40 mouse cellular contexts compared by ENCODE assay signal in the genomic region with DNA sequence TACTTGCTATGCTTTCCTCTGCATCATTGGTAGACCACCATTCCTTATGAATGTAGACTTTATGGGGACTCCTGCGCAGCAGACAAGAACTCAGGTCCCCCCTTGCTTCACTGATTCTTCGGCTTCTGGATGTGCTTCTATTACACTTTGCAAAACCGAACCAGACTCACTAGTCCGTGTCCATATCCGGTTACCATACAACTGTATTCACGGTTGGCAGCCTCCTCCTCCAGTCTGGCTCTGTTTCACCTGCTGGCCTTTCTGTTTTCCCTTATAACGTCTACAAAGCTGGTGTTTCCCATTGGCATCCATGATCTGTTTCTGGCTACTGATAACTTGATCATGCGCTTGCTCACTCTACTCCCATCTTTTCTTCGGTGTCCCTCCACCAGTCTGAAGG. TPM values are rescaled to one million over a fixed set of nuclear protein-coding genes. Genes with fewer than 3 reads are reported as not detected.
"Had no signal": no experiment of that assay in that cellular context is flagged by ENCODE, and none has a peak within 500 bp of the region (broad histone marks: within the 10 kb centered on the region; RNA-seq: fewer than 3 reads in every experiment).

No protein-coding gene starts in this region.

- H3K27ac ChIP-seq: heart, embryonic 10.5 days; hindbrain, embryonic 13.5 days; hindbrain, embryonic 15.5 days; hindbrain, postnatal 0 days; limb, embryonic 13.5 days; limb, embryonic 15.5 days; liver, embryonic 12.5 days; liver, embryonic 14.5 days had no signal

- H3K9ac ChIP-seq: heart, embryonic 12.5 days; hindbrain, embryonic 13.5 days; hindbrain, embryonic 15.5 days; limb, embryonic 13.5 days; limb, embryonic 15.5 days; liver, embryonic 12.5 days; liver, embryonic 14.5 days had no signal

- H3K36me3 ChIP-seq: heart, embryonic 10.5 days; heart, embryonic 12.5 days; hindbrain, embryonic 13.5 days; hindbrain, embryonic 15.5 days; limb, embryonic 13.5 days; limb, embryonic 15.5 days; liver, embryonic 12.5 days had no signal

- H3K4me1 ChIP-seq: heart, embryonic 10.5 days; heart, embryonic 12.5 days; hindbrain, embryonic 13.5 days; hindbrain, embryonic 15.5 days; limb, embryonic 13.5 days; limb, embryonic 15.5 days; liver, embryonic 12.5 days had no signal

- H3K27me3 ChIP-seq: heart, embryonic 12.5 days; hindbrain, embryonic 13.5 days; hindbrain, embryonic 15.5 days; limb, embryonic 13.5 days; limb, embryonic 15.5 days; liver, embryonic 12.5 days had no signal

- ATAC-seq: hindbrain, postnatal 0 days; intestine, embryonic 16.5 days; liver, embryonic 12.5 days had no signal

- H3K9me3 ChIP-seq: heart, embryonic 10.5 days; heart, embryonic 12.5 days; hindbrain, embryonic 13.5 days; hindbrain, embryonic 15.5 days; limb, embryonic 13.5 days; limb, embryonic 15.5 days; liver, embryonic 12.5 days had no signal

- DNase-seq: gastrocnemius, postnatal 14 days; gastrocnemius, postnatal 36 days; heart, adult 18-20 months; heart, postnatal 10 days; kidney, adult 18-20 months; kidney, postnatal 10 days; kidney, postnatal 36 days; layer of hippocampus, adult 9-11 months; layer of hippocampus, postnatal 36 days; left cerebral cortex, postnatal 4 days; lung, adult 18-20 months had no signal

- H3K4me3 ChIP-seq: heart, embryonic 10.5 days; heart, embryonic 12.5 days; hindbrain, embryonic 13.5 days; hindbrain, embryonic 15.5 days; limb, embryonic 13.5 days; limb, embryonic 15.5 days; liver, embryonic 12.5 days had no signal

- H3K4me2 ChIP-seq: heart, embryonic 12.5 days; hindbrain, embryonic 13.5 days; hindbrain, embryonic 15.5 days; limb, embryonic 13.5 days; limb, embryonic 15.5 days; liver, embryonic 12.5 days had no signal

RNA-seq across cellular contexts. Expression of gene Gpx8, which starts 18.3 kb away (rescaled TPM):
- total RNA-seq: hematopoietic stem cell, adult 5-6 weeks had no signal

RNA-seq across cellular contexts. Expression of gene Cdc20b, which starts 29.6 kb away (rescaled TPM):
- total RNA-seq: gastrocnemius, adult 18-20 months; gastrocnemius, adult 8-10 months; gastrocnemius, postnatal 14 days; gastrocnemius, postnatal 36 days; heart, adult 18-20 months; heart, adult 8-10 months; heart, postnatal 25 days; hematopoietic stem cell, adult 5-6 weeks; layer of hippocampus, adult 18-20 months; layer of hippocampus, postnatal 36 days; left cerebral cortex, adult 18-20 months; left cerebral cortex, adult 8-10 months; left cerebral cortex, postnatal 10 days; left cerebral cortex, postnatal 25 days; liver, adult 2 months had no signal
- polyA plus RNA-seq: gonadal fat pad, adult 2 months; heart, embryonic 10.5 days; heart, embryonic 12.5 days; heart, embryonic 14.5 days; intestine, embryonic 14.5 days; intestine, embryonic 16.5 days; limb, embryonic 11.5 days; limb, embryonic 13.5 days; limb, embryonic 15.5 days; liver, adult 2 months; liver, embryonic 12.5 days; liver, embryonic 16.5 days had no signal

RNA-seq across cellular contexts. Expression of gene Gzma, which starts 36.2 kb away (rescaled TPM):
- total RNA-seq: gastrocnemius, adult 18-20 months; gastrocnemius, adult 8-10 months; gastrocnemius, postnatal 14 days; hindbrain, postnatal 0 days; layer of hippocampus, adult 18-20 months; layer of hippocampus, adult 8-10 months; layer of hippocampus, postnatal 14 days; layer of hippocampus, postnatal 36 days; left cerebral cortex, adult 18-20 months; left cerebral cortex, adult 8-10 months; left cerebral cortex, postnatal 10 days; left cerebral cortex, postnatal 25 days; left cerebral cortex, postnatal 4 days had no signal
- polyA plus RNA-seq: heart, embryonic 10.5 days; heart, embryonic 12.5 days; heart, embryonic 14.5 days; hindbrain, embryonic 11.5 days; hindbrain, embryonic 13.5 days; hindbrain, embryonic 15.5 days; hindbrain, postnatal 0 days; limb, embryonic 11.5 days; limb, embryonic 13.5 days; limb, embryonic 15.5 days; liver, embryonic 12.5 days had no signal
